Mouse (Mus musculus): ENCODE results near the gene Slc3a2.
A peak's percentile ranks its signal among the peaks of the same experiment; 100 is the strongest.

- peak; percentile 66 for TF ChIP-seq CTCF (IDR thresholded peaks at IDR 0.05; ENCODE audit: extremely low read depth, insufficient read depth, low read length)
- no peak for TF ChIP-seq POLR2A (IDR thresholded peaks at IDR 0.05; ENCODE audit: extremely low read depth, insufficient read depth, low read length)
These were observed 4.8 kb downstream of the Slc3a2 start for GRCm38 (mm10) chr19:8718357-8718756.
